17 mouse cellular contexts compared by ENCODE assay signal in the genomic region with DNA sequence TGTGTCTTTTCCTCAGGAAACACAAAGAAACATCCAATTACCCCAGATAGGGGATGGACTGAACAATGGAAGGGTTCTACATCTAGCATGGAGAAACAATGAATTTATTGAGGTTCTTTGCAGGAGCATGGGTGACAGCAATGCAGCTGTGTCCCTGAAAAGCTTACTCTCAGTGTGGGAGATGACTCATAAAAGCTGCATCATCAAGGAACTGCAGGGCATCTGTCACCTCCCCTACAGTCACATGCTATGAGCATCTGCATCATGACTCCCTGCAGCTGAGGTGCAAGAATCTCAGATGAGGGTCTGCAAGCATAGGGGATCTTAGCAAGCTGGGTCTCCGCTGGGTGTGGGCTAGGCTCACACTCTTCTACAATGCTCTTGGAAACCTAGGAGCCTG. TPM values are rescaled to one million over a fixed set of nuclear protein-coding genes. Genes with fewer than 3 reads are reported as not detected.
DNase-seq lines count a peak whose midpoint lies in the region; TF ChIP-seq lines count a peak whose summit lies in the region.
"Had no signal": no experiment of that assay in that cellular context is flagged by ENCODE, and none has a peak within 500 bp of the region (broad histone marks: within the 10 kb centered on the region; RNA-seq: fewer than 3 reads in every experiment).

No protein-coding gene starts in this region.

- no peak for TF ChIP-seq CTCF in layer of hippocampus, adult 2 months (conservative IDR thresholded peaks at IDR 0.05)

- peak; percentile 42 to 68 for DNase-seq in adrenal gland, adult (ENCODE audit: inconsistent age in 2 of 2, low spot score in 1 of 2)
- DNase-seq in adrenal gland, adult 18-20 months (ENCODE audit: low spot score in 2 of 2): no peak
- no peak for DNase-seq in layer of hippocampus, adult 2 months (ENCODE audit: low spot score in 2 of 2)
- no peak for DNase-seq in layer of hippocampus, postnatal 36 days
- peak; percentile 37 for DNase-seq in right cerebral cortex, postnatal 25 days
- no peak for DNase-seq in right cerebral cortex, postnatal 4 days
- DNase-seq in thymus, postnatal 4 days: no peak
- DNase-seq in adipocyte (ENCODE audit: low spot score): no peak
- DNase-seq: cerebellum, adult 9-11 months; heart, postnatal 14 days; liver, embryonic 13.5 days had no signal

- H3K27ac ChIP-seq in layer of hippocampus, adult 2 months: peak overlapping the region; percentile 72; the same call in 1 of the 2 replicates
- H3K27ac ChIP-seq: hindbrain, embryonic 14.5 days; intestine, embryonic 15.5 days; liver, embryonic 13.5 days; lung, embryonic 15.5 days; midbrain, embryonic 13.5 days had no signal

- no peak overlapping the region for H3K4me3 ChIP-seq in layer of hippocampus, adult 2 months
- H3K4me3 ChIP-seq: intestine, embryonic 15.5 days; liver, embryonic 13.5 days; lung, embryonic 15.5 days; midbrain, embryonic 13.5 days; myocyte had no signal

RNA-seq across cellular contexts. Expression of a gene that starts 22.8 kb away (rescaled TPM):
- total RNA-seq in adrenal gland, adult 18-20 months (2021): 10 to 100 TPM; 14.7 to 16.9 TPM
- 100 to 1,000 TPM; 161 to 166 TPM for total RNA-seq in layer of hippocampus, adult 2 months (2021)
- 100 to 1,000 TPM; 157 to 166 TPM for total RNA-seq in layer of hippocampus, postnatal 36 days (2021)

RNA-seq across cellular contexts. Expression of a gene that starts 22.8 kb away (rescaled TPM):
- total RNA-seq in adrenal gland, adult 18-20 months (2021): 10 to 100 TPM; 17.3 to 46.7 TPM
- 10 to 100 TPM; 74.1 to 79.1 TPM for total RNA-seq in layer of hippocampus, adult 2 months (2021)
- 10 to 100 TPM; 74.3 to 79.5 TPM for total RNA-seq in layer of hippocampus, postnatal 36 days (2021)

RNA-seq across cellular contexts. Expression of a gene that starts 56.9 kb away (rescaled TPM):
- not detected for total RNA-seq in adrenal gland, adult 18-20 months (2021)
- not detected for total RNA-seq in layer of hippocampus, adult 2 months (2021)
- total RNA-seq in layer of hippocampus, postnatal 36 days (2021): not detected
- total RNA-seq: heart, postnatal 14 days; neutrophil, adult 5-6 weeks had no signal

Comparison
In these comparisons a context has a peak if more than half of its experiments do, and no peak if none do; other contexts are left out.
1. DNase-seq: peak in adrenal gland, adult (2 of 2) and right cerebral cortex, postnatal 25 days (single experiment); none in adrenal gland, adult 18-20 months (0 of 2), layer of hippocampus, adult 2 months (0 of 2), layer of hippocampus, postnatal 36 days (0 of 2), right cerebral cortex, postnatal 4 days (single experiment), thymus, postnatal 4 days (single experiment) and adipocyte (single experiment).
2. RNA of a gene that starts 22.8 kb away (total RNA-seq): 157 to 166 TPM in layer of hippocampus, postnatal 36 days and 161 to 166 TPM in layer of hippocampus, adult 2 months; 14.7 to 16.9 TPM in adrenal gland, adult 18-20 months; every median in the first group is over 4 times any median in the second.